Comparison of ENCODE assay signal across 8 mouse cellular contexts in the genomic region with DNA sequence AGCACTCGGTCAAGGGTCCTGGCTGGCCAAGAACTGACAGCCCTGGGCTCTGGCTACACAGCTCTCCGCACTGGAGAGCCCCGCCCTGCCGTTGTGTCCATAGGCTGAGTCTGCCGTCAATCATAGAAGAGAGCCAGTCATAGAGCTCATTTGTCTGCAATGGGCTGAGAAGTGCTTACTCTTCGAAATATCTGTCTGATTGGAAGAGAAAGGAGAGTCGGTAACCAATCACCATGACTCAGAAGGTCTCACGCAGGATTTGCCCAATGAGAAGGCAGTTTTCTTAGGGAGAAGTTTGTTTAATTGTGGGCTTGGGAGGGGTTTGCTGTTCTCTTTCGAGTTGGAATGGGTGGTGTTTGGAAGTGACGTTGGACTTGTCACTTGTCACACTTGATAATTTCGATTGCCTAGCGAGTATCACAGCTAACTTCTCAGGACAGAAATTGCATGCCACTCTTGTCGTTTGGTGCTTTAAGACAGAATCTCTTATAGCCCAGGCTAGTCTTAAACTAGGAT. TPM values are rescaled to one million over a fixed set of nuclear protein-coding genes. Genes with fewer than 3 reads are reported as not detected.
DNase-seq lines count a peak whose midpoint lies in the region; ATAC-seq lines count a peak whose summit lies in the region.

TSS of gene Pxmp4 (minus strand) at position 71 of the 516 bp plus-strand sequence.

- H3K9me3 ChIP-seq in hindbrain, embryonic 15.5 days = no peaks in the 10 kb centered on the region

- DNase-seq in T-cell, adult 2 months (ENCODE audit: low spot score) = peak; percentile 96
- DNase-seq in cerebellum, postnatal 36 days = peak; percentile 99 to 100
- DNase-seq in frontal cortex, postnatal 36 days (ENCODE audit: low spot score in 2 of 2) = peak; percentile 99 to 100
- peak; percentile 99 for DNase-seq in left cerebral cortex, adult 11 months (ENCODE audit: low spot score)
- peak; percentile 99 for DNase-seq in lung, postnatal 4 days
- peak; percentile 95 for DNase-seq in retina, postnatal 7 days (ENCODE audit: low read depth, low spot score)
- DNase-seq in urinary bladder, adult 2 months (ENCODE audit: low spot score) = peak; percentile 93

- H3K27me3 ChIP-seq in hindbrain, embryonic 15.5 days = no peaks in the 10 kb centered on the region

- peak within 1 kb of the TSS; percentile 89 for H3K4me3 ChIP-seq in hindbrain, embryonic 15.5 days

- H3K4me2 ChIP-seq in hindbrain, embryonic 15.5 days = peak within 1 kb of the TSS; percentile 83

- WGBS in hindbrain, embryonic 15.5 days = under 1% methylated on average over 13 of the region's 13 CpGs

- peak; percentile 100 for ATAC-seq in hindbrain, embryonic 15.5 days (ENCODE audit: low FRiP score, low read depth)

- peak within 1 kb of the TSS; percentile 82 for H3K9ac ChIP-seq in hindbrain, embryonic 15.5 days

- peak within 1 kb of the TSS; percentile 81 for H3K27ac ChIP-seq in hindbrain, embryonic 15.5 days (replicated peaks)

- no peaks in the 10 kb centered on the region for H3K36me3 ChIP-seq in hindbrain, embryonic 15.5 days

- H3K4me1 ChIP-seq in hindbrain, embryonic 15.5 days (replicated peaks) = peaks cover 18% of the 10 kb centered on the region

RNA-seq across cellular contexts. Expression of gene Pxmp4, which starts in this region (rescaled TPM):
- 16.9 and 18.6 TPM in 2 replicates for polyA plus RNA-seq in hindbrain, embryonic 15.5 days (2015; fragmentation: Nextera tagmentation; extraction: Ambion mirVana)
- 34.3 and 37.0 TPM in 2 replicates for polyA plus RNA-seq in urinary bladder, adult 2 months (2012; rRNA removed)

Comparison
In these comparisons a context has a peak if more than half of its experiments do, and no peak if none do; other contexts are left out.
1. Peak in every context shown above with its lines: DNase-seq, ATAC-seq, H3K4me3 ChIP-seq and H3K27ac ChIP-seq.